Mouse (Mus musculus): ENCODE measurements around the gene Alg6. TPM values are rescaled to one million over a fixed set of nuclear protein-coding genes. Genes with fewer than 3 reads are reported as not detected.

The Alg6 gene
- total and polyA plus RNA-seq, 3 experiments: 1.8 to 7.0 (median 5.9) TPM

- H3K36me3 ChIP-seq (ENCODE audit: control insufficient read depth, insufficient read depth, low read length): no peaks in the 10 kb centered on the region
- no peak overlapping the region for H3K27ac ChIP-seq
- WGBS: 68% methylated on average over 6 of the region's 6 CpGs
- H3K4me1 ChIP-seq (ENCODE audit: control insufficient read depth, insufficient read depth, low read length): peaks cover 3% of the 10 kb centered on the region; the same call in 1 of the 2 replicates
- H3K27me3 ChIP-seq (ENCODE audit: control insufficient read depth, insufficient read depth, low read length): no peaks in the 10 kb centered on the region
- no peak for TF ChIP-seq EP300 (IDR thresholded peaks at IDR 0.05; ENCODE audit: insufficient read depth, low read depth, low read length)
- no peak for TF ChIP-seq POLR2A (IDR thresholded peaks at IDR 0.05; ENCODE audit: insufficient read depth, low read depth, low read length)
- no peak for TF ChIP-seq CTCF (IDR thresholded peaks at IDR 0.05)
- no peak overlapping the region for H3K9ac ChIP-seq (ENCODE audit: low read depth, low read length)
- no peak overlapping the region for H3K4me3 ChIP-seq
- no peak for DNase-seq
- intact Hi-C loops (cut with DNase I): loop anchor here (10.0 kb wide), 1 partner anchor 212 kb away; the partner anchor contains the start of genes Itgb3bp and Pgm1
- no peaks in the 10 kb centered on the region for H3K79me2 ChIP-seq (replicated peaks; ENCODE audit: control insufficient read depth, insufficient read depth, low read length)
Observed at GRCm38 (mm10) chr4:99712583-99713183, 2.8 kb upstream of the Alg6 start.

DNA sequence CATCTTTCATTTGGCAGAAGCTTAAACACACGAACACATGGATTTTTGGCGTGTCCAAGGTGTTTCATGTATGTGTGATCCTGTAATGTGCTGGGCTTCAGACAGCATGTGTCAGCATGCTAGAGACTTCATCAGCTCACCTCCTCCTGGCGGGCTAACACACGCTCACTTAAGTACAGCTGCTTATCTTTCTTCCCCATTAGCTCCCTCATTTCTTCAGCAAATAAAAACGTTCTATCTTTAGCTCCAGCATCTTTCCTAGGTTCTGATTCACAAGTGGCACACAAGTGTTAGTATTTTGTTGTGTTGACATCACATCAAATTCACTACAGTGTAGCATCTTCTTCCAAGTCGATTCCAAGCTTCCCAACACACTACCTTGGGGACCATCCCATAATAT, 1.5 kb upstream of the Alg6 start:
- H3K4me1 ChIP-seq (ENCODE audit: control insufficient read depth, insufficient read depth, low read length): peaks cover 3% of the 10 kb centered on the region
- no peaks in the 10 kb centered on the region for H3K27me3 ChIP-seq (ENCODE audit: control insufficient read depth, insufficient read depth, low read length)
- no peak overlapping the region for H3K27ac ChIP-seq
- DNase-seq: no peak
- H3K9ac ChIP-seq (ENCODE audit: low read depth, low read length): no peak overlapping the region
- TF ChIP-seq CTCF (IDR thresholded peaks at IDR 0.05) (no peak), EP300 (IDR thresholded peaks at IDR 0.05; ENCODE audit: insufficient read depth, low read depth, low read length) (no peak), POLR2A (IDR thresholded peaks at IDR 0.05; ENCODE audit: insufficient read depth, low read depth, low read length) (no peak)
- 76% methylated on average over 6 of the region's 6 CpGs for WGBS
- intact Hi-C loops (cut with DNase I): loop anchor here (2.0 to 10.0 kb wide), 2 partner anchors 53 to 211 kb away; partner anchors contain the start of genes Itgb3bp and Pgm1
- no peaks in the 10 kb centered on the region for H3K36me3 ChIP-seq (ENCODE audit: control insufficient read depth, insufficient read depth, low read length)
- no peaks in the 10 kb centered on the region for H3K79me2 ChIP-seq (replicated peaks; ENCODE audit: control insufficient read depth, insufficient read depth, low read length)
- H3K4me3 ChIP-seq: no peak overlapping the region

DNA sequence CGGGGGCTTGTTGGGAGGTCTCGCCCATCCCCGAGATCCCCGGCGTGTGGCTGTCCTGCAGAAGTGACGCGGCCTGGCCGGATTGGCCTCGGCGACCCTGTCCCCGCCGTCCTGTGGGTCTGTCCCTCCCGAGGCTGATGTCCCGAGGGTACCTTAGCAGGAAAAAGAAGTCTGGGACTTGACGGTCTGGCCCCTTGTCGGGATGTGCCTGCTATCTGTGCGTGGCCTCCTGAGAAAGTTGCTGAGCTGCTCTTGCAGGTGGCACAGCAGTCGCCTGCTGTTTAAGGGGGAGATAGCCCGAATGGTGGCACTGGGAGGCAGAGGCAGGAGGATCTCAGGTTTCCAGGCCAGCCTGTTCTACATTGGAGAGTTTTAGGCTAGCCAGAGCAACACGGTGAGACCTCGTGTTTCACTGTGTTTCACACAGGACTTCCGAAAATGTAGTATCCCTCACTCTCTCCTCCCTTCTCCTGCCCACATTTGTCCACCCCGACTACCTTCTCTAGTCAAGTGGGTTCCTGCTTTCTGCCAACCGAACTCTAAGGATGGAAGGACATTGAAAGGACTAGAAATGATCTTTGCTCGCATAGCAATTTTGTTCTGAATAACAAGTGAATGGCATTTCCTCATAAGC, 436 bp downstream of the Alg6 start:
- intact Hi-C loops (cut with DNase I): loop anchor here (2.0 to 10.0 kb wide), 2 partner anchors 55 to 209 kb away; partner anchors contain the start of genes Itgb3bp and Pgm1
- Histone ChIP-seq H3K27me3 (ENCODE audit: control insufficient read depth, insufficient read depth, low read length) (no peaks in the 10 kb centered on the region), H3K4me3 (peak overlapping the region; percentile 82), H3K79me2 (replicated peaks; ENCODE audit: control insufficient read depth, insufficient read depth, low read length) (no peaks in the 10 kb centered on the region), H3K9ac (ENCODE audit: low read depth, low read length) (peak overlapping the region; percentile 80), H3K27ac (peak overlapping the region; percentile 77), H3K36me3 (ENCODE audit: control insufficient read depth, insufficient read depth, low read length) (no peaks in the 10 kb centered on the region), H3K4me1 (ENCODE audit: control insufficient read depth, insufficient read depth, low read length) (peaks cover 3% of the 10 kb centered on the region)
- 16% methylated on average over 25 of the region's 25 CpGs for WGBS
- TF ChIP-seq EP300 (IDR thresholded peaks at IDR 0.05; ENCODE audit: insufficient read depth, low read depth, low read length) (no peak), POLR2A (IDR thresholded peaks at IDR 0.05; ENCODE audit: insufficient read depth, low read depth, low read length) (no peak), CTCF (IDR thresholded peaks at IDR 0.05) (no peak)
- no peak for DNase-seq

DNA sequence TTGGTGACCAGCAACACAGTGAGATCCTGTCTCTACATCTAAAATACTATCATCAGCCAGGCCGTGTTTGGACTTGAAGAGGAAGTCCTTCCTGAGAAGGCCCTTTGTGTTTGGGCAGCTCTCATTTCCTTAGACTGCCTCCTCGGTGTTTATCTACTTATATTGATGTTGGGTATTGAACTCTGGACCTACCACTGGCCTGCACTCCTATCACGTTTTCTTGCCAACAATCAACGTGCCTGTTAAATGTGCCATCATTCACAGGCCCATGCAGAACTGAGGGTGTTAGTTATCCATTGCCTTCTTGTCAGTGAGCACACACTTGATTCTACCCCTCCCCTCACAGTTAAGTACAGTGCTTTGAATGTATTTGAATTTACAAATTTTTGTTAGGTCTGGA, 2.4 kb downstream of the Alg6 start:
- peaks cover 3% of the 10 kb centered on the region for H3K4me1 ChIP-seq (ENCODE audit: control insufficient read depth, insufficient read depth, low read length)
- no peaks in the 10 kb centered on the region for H3K36me3 ChIP-seq (ENCODE audit: control insufficient read depth, insufficient read depth, low read length)
- H3K79me2 ChIP-seq (replicated peaks; ENCODE audit: control insufficient read depth, insufficient read depth, low read length): 0 out of 2 replicates have a peak, but pooled peaks cover 2% of the 10 kb centered on the region
- DNase-seq: no peak
- 40% methylated on average over 4 of the region's 4 CpGs for WGBS
- H3K9ac ChIP-seq (ENCODE audit: low read depth, low read length): no peak overlapping the region
- H3K27me3 ChIP-seq (ENCODE audit: control insufficient read depth, insufficient read depth, low read length): no peaks in the 10 kb centered on the region
- intact Hi-C loops (cut with DNase I): loop anchor here (10.0 kb wide), 1 partner anchor 207 kb away; the partner anchor contains the start of genes Itgb3bp and Pgm1
- H3K27ac ChIP-seq: no peak overlapping the region
- TF ChIP-seq POLR2A (IDR thresholded peaks at IDR 0.05; ENCODE audit: insufficient read depth, low read depth, low read length): no peak
- no peak overlapping the region for H3K4me3 ChIP-seq

DNA sequence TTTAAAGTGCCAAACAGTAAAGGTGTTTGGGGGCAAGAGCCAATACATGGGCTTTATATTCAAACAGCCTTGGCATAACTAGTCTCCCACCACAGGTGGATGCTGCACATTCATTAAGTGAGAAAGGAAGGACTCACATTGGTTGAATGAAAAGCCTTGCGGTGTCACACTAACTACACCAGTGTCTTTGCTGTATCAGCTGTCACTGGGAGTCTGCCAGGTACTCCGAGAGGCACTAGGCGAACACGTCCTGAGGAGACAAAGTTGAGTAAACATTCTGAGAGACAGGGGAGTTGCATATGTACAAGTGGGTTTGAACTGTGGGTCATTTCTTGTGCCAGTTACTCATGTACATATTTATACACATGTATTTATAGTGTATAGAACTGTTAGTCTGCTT, 8.9 kb downstream of the Alg6 start:
- intact Hi-C loops (cut with DNase I): no loop called here
- Histone ChIP-seq H3K36me3 (ENCODE audit: control insufficient read depth, insufficient read depth, low read length) (no peaks in the 10 kb centered on the region), H3K27ac (no peak overlapping the region), H3K4me1 (ENCODE audit: control insufficient read depth, insufficient read depth, low read length) (no peaks in the 10 kb centered on the region), H3K79me2 (replicated peaks; ENCODE audit: control insufficient read depth, insufficient read depth, low read length) (peaks cover 2% of the 10 kb centered on the region; the same call in 1 of the 2 replicates), H3K27me3 (ENCODE audit: control insufficient read depth, insufficient read depth, low read length) (no peaks in the 10 kb centered on the region), H3K4me3 (no peak overlapping the region), H3K9ac (ENCODE audit: low read depth, low read length) (no peak overlapping the region)
- TF ChIP-seq EP300 (IDR thresholded peaks at IDR 0.05; ENCODE audit: insufficient read depth, low read depth, low read length) (no peak), CTCF (IDR thresholded peaks at IDR 0.05) (no peak), POLR2A (IDR thresholded peaks at IDR 0.05; ENCODE audit: insufficient read depth, low read depth, low read length) (no peak)
- peak; percentile 19 to 24 for DNase-seq
- 71% methylated on average over 4 of the region's 4 CpGs for WGBS

DNA sequence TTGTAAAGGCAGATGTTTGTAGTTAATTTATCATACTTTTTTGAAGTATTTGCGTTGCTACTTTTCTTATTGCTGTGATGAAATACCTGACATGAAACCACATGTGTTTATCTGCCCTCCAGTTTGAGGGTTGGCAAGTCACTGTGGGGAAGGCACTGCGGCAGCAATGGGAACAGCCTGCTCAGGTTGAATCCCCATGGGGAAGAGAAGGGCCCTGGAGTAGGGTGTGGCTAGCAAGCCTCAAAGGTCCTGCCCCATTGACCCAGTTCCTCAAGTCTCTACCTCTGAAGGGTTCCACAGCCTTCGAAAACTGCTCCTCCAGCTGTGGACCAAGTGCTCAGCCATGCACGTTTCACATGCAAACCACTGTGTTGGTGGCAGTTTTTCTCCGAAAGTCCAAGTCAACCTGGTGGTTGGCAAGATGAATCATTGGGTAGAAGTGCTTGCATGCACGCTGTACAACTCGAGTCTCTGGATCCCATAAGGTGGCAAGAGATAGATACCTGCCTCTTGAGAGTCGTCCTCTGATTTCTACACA, 10.5 kb downstream of the Alg6 start:
- H3K9ac ChIP-seq (ENCODE audit: low read depth, low read length): no peak overlapping the region

More for the DNA sequence above, 10.5 kb downstream of the Alg6 start:
- WGBS: 94% methylated on average over 8 of the region's 8 CpGs
- intact Hi-C loops (cut with DNase I): no loop called here
- no peaks in the 10 kb centered on the region for H3K36me3 ChIP-seq (ENCODE audit: control insufficient read depth, insufficient read depth, low read length)
- DNase-seq: no peak
- no peak overlapping the region for H3K4me3 ChIP-seq
- H3K27me3 ChIP-seq (ENCODE audit: control insufficient read depth, insufficient read depth, low read length): no peaks in the 10 kb centered on the region
- H3K4me1 ChIP-seq (ENCODE audit: control insufficient read depth, insufficient read depth, low read length): no peaks in the 10 kb centered on the region
- peaks cover 2% of the 10 kb centered on the region; the same call in 1 of the 2 replicates for H3K79me2 ChIP-seq (replicated peaks; ENCODE audit: control insufficient read depth, insufficient read depth, low read length)
- H3K27ac ChIP-seq: no peak overlapping the region
- TF ChIP-seq EP300 (IDR thresholded peaks at IDR 0.05; ENCODE audit: insufficient read depth, low read depth, low read length): no peak
- no peak for TF ChIP-seq CTCF (IDR thresholded peaks at IDR 0.05)
- no peak for TF ChIP-seq POLR2A (IDR thresholded peaks at IDR 0.05; ENCODE audit: insufficient read depth, low read depth, low read length)

All from heart, adult 2 months (tissue).